Mouse (Mus musculus): ENCODE data around the gene Clcn6. TPM values are rescaled to one million over a fixed set of nuclear protein-coding genes. Genes with fewer than 3 reads are reported as not detected.

The Clcn6 gene
- 2.4 and 3.4 TPM in 2 replicates for polyA plus RNA-seq (2012)

GRCm38 (mm10) chr4:148038600-148039253, at the start of gene Clcn6, which contains the start of gene Mthfr:
TSS of gene Clcn6 (minus strand) at chr4:148038821.
TSS of gene Mthfr (plus strand) at chr4:148039077.

DNA sequence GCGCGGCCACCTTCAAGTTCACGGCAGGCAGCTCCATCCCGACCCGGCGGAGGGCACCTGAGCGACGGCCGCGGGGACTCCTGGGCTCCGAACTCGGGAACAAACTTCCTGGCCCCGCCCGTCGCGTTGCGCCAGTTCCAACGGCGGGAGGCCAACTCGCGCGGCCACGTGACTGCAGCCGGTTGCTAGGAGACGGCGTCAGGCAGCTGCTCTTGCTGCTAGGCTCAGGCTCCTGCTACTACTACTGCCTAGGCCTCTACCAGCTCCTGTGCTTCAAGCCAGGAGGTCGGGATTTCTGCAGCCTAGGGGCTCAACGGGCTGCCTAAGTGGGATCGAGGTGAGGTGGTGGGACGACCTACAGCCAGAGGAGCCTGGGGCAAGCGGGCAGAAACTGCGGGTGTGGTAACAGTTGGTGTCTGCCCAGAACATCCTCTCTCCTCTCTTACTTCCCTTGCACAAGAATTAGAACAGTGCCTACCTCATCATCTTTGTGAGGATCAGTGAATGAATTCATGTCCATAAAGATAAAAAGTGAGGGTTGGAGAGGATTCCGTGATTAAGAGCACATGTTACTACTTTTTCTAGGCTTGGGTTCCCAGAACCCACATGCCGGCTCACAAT, 49.4 kb upstream of the Clcn6 start, which contains the start of gene Agtrap:
Gene Agtrap, minus strand, starts transcription at position 125 of the 621 bp plus-strand sequence.

GRCm38 (mm10) chr4:148000202-148000772, 38.3 kb downstream of the Clcn6 start, which contains the start of gene Nppa:
TSS of gene Nppa (plus strand) at chr4:148000722.

GRCm38 (mm10) chr4:147985205-147986132, 53.2 kb downstream of the Clcn6 start, which contains the start of gene Nppb:
TSS of gene Nppb (plus strand) at chr4:147985788.

Other genes starting within 250 kb of the Clcn6 start
- 0.87 and 1.5 TPM in 2 replicates for gene Zfp984, start 229.0 kb downstream of the Clcn6 start, polyA plus RNA-seq (2012)
- 0.10 and 0.19 TPM in 2 replicates for gene Zfp933, start 190.5 kb downstream of the Clcn6 start, polyA plus RNA-seq (2012)
- gene Miip, start 170.0 kb downstream of the Clcn6 start, polyA plus RNA-seq (2012) = 74.9 and 75.5 TPM in 2 replicates
- gene Fv1, start 169.8 kb downstream of the Clcn6 start, polyA plus RNA-seq (2012) = 0.31 and 0.38 TPM in 2 replicates
- 23.8 and 25.0 TPM in 2 replicates for gene Mfn2, start 134.1 kb downstream of the Clcn6 start, polyA plus RNA-seq (2012)
- 7.7 and 10.8 TPM in 2 replicates for gene Plod1, start 102.1 kb downstream of the Clcn6 start, polyA plus RNA-seq (2012)
- 106 and 121 TPM in 2 replicates for gene 2510039O18Rik, start 97.9 kb downstream of the Clcn6 start, polyA plus RNA-seq (2012)
- not detected in 2 replicates for gene Nppb, start 53.0 kb downstream of the Clcn6 start, polyA plus RNA-seq (2012)
- gene Nppa, start 38.1 kb downstream of the Clcn6 start, polyA plus RNA-seq (2012) = not detected in 2 replicates
- gene Mthfr, start 256 bp upstream of the Clcn6 start, polyA plus RNA-seq (2012) = 6.8 and 8.6 TPM in 2 replicates
- gene Agtrap, start 49.2 kb upstream of the Clcn6 start, polyA plus RNA-seq (2012) = 14.0 and 17.8 TPM in 2 replicates
- 22.5 and 23.9 TPM in 2 replicates for gene Mad2l2, start 91.6 kb upstream of the Clcn6 start, polyA plus RNA-seq (2012)
- gene Draxin, start 91.9 kb upstream of the Clcn6 start, polyA plus RNA-seq (2012) = 0.04 and 0.10 TPM in 2 replicates
- 18.9 and 19.8 TPM in 2 replicates for gene Fbxo6, start 113.3 kb upstream of the Clcn6 start, polyA plus RNA-seq (2012)
- 4.3 and 6.0 TPM in 2 replicates for gene Fbxo44, start 121.7 kb upstream of the Clcn6 start, polyA plus RNA-seq (2012)
- gene Fbxo2, start 121.8 kb upstream of the Clcn6 start, polyA plus RNA-seq (2012) = 0.13 and 0.15 TPM in 2 replicates
- not detected in 2 replicates for gene Disp3, start 249.1 kb upstream of the Clcn6 start, polyA plus RNA-seq (2012)